Mouse (Mus musculus): Measurements from ENCODE around the gene Chst4. TPM values are rescaled to one million over a fixed set of nuclear protein-coding genes. Genes with fewer than 3 reads are reported as not detected.

Gene Chst4
- 3.9 and 4.4 TPM in 2 replicates for polyA plus RNA-seq (2015; fragmentation: Nextera tagmentation; extraction: Ambion mirVana)

- peak; percentile 90 for ATAC-seq
- H3K27ac ChIP-seq (ENCODE audit: low read length), result peak within 1 kb of the TSS; percentile 18; the same call in 1 of the 2 replicates
- no peaks in the 10 kb centered on the region for H3K4me1 ChIP-seq (ENCODE audit: control insufficient read depth, insufficient read depth, low read length)
- no peak within 1 kb of the TSS for H3K9ac ChIP-seq (ENCODE audit: low read depth, low read length)
- H3K27me3 ChIP-seq (replicated peaks; ENCODE audit: control insufficient read depth, insufficient read depth, low read length), result no peaks in the 10 kb centered on the region
- 0 out of 2 replicates have a peak within 1 kb of the TSS, but pooled peaks have one; percentile 6 for H3K4me2 ChIP-seq (ENCODE audit: low read depth, low read length)
- no peaks in the 10 kb centered on the region for H3K36me3 ChIP-seq (ENCODE audit: control insufficient read depth, insufficient read depth, low read length)
- no peaks in the 10 kb centered on the region; the same call in 1 of the 2 replicates for H3K9me3 ChIP-seq (ENCODE audit: control insufficient read depth, low read length)
- H3K4me3 ChIP-seq (ENCODE audit: low read length), result no peak within 1 kb of the TSS
- WGBS, result 57% methylated on average over 5 of the region's 5 CpGs
These were observed at the start of gene Chst4 for GRCm38 (mm10) chr8:110039659-110040058. TSS of gene Chst4 (minus strand) at chr8:110039740.

- H3K4me2 ChIP-seq (ENCODE audit: low read depth, low read length), result no peak overlapping the region
- H3K4me1 ChIP-seq (ENCODE audit: control insufficient read depth, insufficient read depth, low read length), result 0 out of 2 replicates have a peak, but pooled peaks cover 2% of the 10 kb centered on the region
- 0 out of 2 replicates have a peak, but pooled peaks cover 4% of the 10 kb centered on the region for H3K36me3 ChIP-seq (ENCODE audit: control insufficient read depth, insufficient read depth, low read length)
- H3K9ac ChIP-seq (ENCODE audit: low read depth, low read length), result no peak overlapping the region
- no peaks in the 10 kb centered on the region for H3K9me3 ChIP-seq (ENCODE audit: control insufficient read depth, low read length)
- no peak for ATAC-seq
- H3K27me3 ChIP-seq (replicated peaks; ENCODE audit: control insufficient read depth, insufficient read depth, low read length), result no peaks in the 10 kb centered on the region
- H3K27ac ChIP-seq (ENCODE audit: low read length), result no peak overlapping the region
- WGBS, result 75% methylated on average over 11 of the region's 11 CpGs
- H3K4me3 ChIP-seq (ENCODE audit: low read length), result no peak overlapping the region
These were observed 43.0 kb upstream of the Chst4 start for GRCm38 (mm10) chr8:110082416-110083105.

GRCm38 (mm10) chr8:110079282-110080221 is 40.0 kb upstream of the Chst4 start, which contains the start of gene Zfp612:
TSS of gene Zfp612 (plus strand) at chr8:110079746.
- Histone ChIP-seq H3K4me2 (ENCODE audit: low read depth, low read length) (peak within 1 kb of the TSS; percentile 73), H3K36me3 (ENCODE audit: control insufficient read depth, insufficient read depth, low read length) (no peaks in the 10 kb centered on the region), H3K4me3 (ENCODE audit: low read length) (peak within 1 kb of the TSS; percentile 59), H3K27me3 (replicated peaks; ENCODE audit: control insufficient read depth, insufficient read depth, low read length) (no peaks in the 10 kb centered on the region), H3K9me3 (ENCODE audit: control insufficient read depth, low read length) (no peaks in the 10 kb centered on the region), H3K27ac (ENCODE audit: low read length) (no peak within 1 kb of the TSS), H3K9ac (ENCODE audit: low read depth, low read length) (peak within 1 kb of the TSS; percentile 71), H3K4me1 (ENCODE audit: control insufficient read depth, insufficient read depth, low read length) (0 out of 2 replicates have a peak, but pooled peaks cover 2% of the 10 kb centered on the region)
- ATAC-seq, result peak; percentile 96
- 7% methylated on average over 54 of the region's 54 CpGs for WGBS

GRCm38 (mm10) chr8:110074496-110074895 is 35.0 kb upstream of the Chst4 start:
- WGBS, result 86% methylated on average over 8 of the region's 8 CpGs
- no peak for ATAC-seq
- no peak overlapping the region for H3K4me3 ChIP-seq (ENCODE audit: low read length)

GRCm38 (mm10) chr8:110071600-110071999 is 32.1 kb upstream of the Chst4 start:
- H3K9ac ChIP-seq (ENCODE audit: low read depth, low read length), result no peak overlapping the region
- no peak overlapping the region for H3K4me2 ChIP-seq (ENCODE audit: low read depth, low read length)
- no peaks in the 10 kb centered on the region for H3K27me3 ChIP-seq (replicated peaks; ENCODE audit: control insufficient read depth, insufficient read depth, low read length)
- H3K27ac ChIP-seq (ENCODE audit: low read length), result no peak overlapping the region
- WGBS, result 13% methylated on average over 9 of the region's 9 CpGs
- peak; percentile 63 for ATAC-seq
- no peaks in the 10 kb centered on the region for H3K9me3 ChIP-seq (ENCODE audit: control insufficient read depth, low read length)
- no peaks in the 10 kb centered on the region for H3K36me3 ChIP-seq (ENCODE audit: control insufficient read depth, insufficient read depth, low read length)
- H3K4me1 ChIP-seq (ENCODE audit: control insufficient read depth, insufficient read depth, low read length), result no peaks in the 10 kb centered on the region
- H3K4me3 ChIP-seq (ENCODE audit: low read length), result no peak overlapping the region

More at GRCm38 (mm10) chr8:110074496-110074895, 35.0 kb upstream of the Chst4 start:
- Histone ChIP-seq H3K27me3 (replicated peaks; ENCODE audit: control insufficient read depth, insufficient read depth, low read length) (no peaks in the 10 kb centered on the region), H3K4me1 (ENCODE audit: control insufficient read depth, insufficient read depth, low read length) (no peaks in the 10 kb centered on the region), H3K9ac (ENCODE audit: low read depth, low read length) (no peak overlapping the region), H3K9me3 (ENCODE audit: control insufficient read depth, low read length) (no peaks in the 10 kb centered on the region), H3K36me3 (ENCODE audit: control insufficient read depth, insufficient read depth, low read length) (no peaks in the 10 kb centered on the region), H3K4me2 (ENCODE audit: low read depth, low read length) (no peak overlapping the region), H3K27ac (ENCODE audit: low read length) (no peak overlapping the region)

GRCm38 (mm10) chr8:110069706-110070105 is 30.2 kb upstream of the Chst4 start:
- H3K4me1 ChIP-seq (ENCODE audit: control insufficient read depth, insufficient read depth, low read length), result no peaks in the 10 kb centered on the region
- H3K4me3 ChIP-seq (ENCODE audit: low read length), result no peak overlapping the region
- H3K4me2 ChIP-seq (ENCODE audit: low read depth, low read length), result no peak overlapping the region
- H3K27ac ChIP-seq (ENCODE audit: low read length), result no peak overlapping the region
- no peaks in the 10 kb centered on the region for H3K9me3 ChIP-seq (ENCODE audit: control insufficient read depth, low read length)
- H3K36me3 ChIP-seq (ENCODE audit: control insufficient read depth, insufficient read depth, low read length), result no peaks in the 10 kb centered on the region
- no peak overlapping the region for H3K9ac ChIP-seq (ENCODE audit: low read depth, low read length)
- no peak for ATAC-seq
- WGBS, result 81% methylated on average over 4 of the region's 4 CpGs
- no peaks in the 10 kb centered on the region for H3K27me3 ChIP-seq (replicated peaks; ENCODE audit: control insufficient read depth, insufficient read depth, low read length)

- ATAC-seq, result no peak
- H3K4me2 ChIP-seq (ENCODE audit: low read depth, low read length), result no peak overlapping the region
- no peaks in the 10 kb centered on the region for H3K4me1 ChIP-seq (ENCODE audit: control insufficient read depth, insufficient read depth, low read length)
- H3K27me3 ChIP-seq (replicated peaks; ENCODE audit: control insufficient read depth, insufficient read depth, low read length), result no peaks in the 10 kb centered on the region
- no peak overlapping the region for H3K4me3 ChIP-seq (ENCODE audit: low read length)
- H3K9me3 ChIP-seq (ENCODE audit: control insufficient read depth, low read length), result peaks cover 9% of the 10 kb centered on the region
- H3K9ac ChIP-seq (ENCODE audit: low read depth, low read length), result no peak overlapping the region
- WGBS, result 90% methylated on average over 4 of the region's 4 CpGs
- no peaks in the 10 kb centered on the region for H3K36me3 ChIP-seq (ENCODE audit: control insufficient read depth, insufficient read depth, low read length)
- no peak overlapping the region for H3K27ac ChIP-seq (ENCODE audit: low read length)
These were observed 26.1 kb upstream of the Chst4 start for GRCm38 (mm10) chr8:110065676-110066075.

- no peak for ATAC-seq
- 90% methylated on average over 18 of the region's 18 CpGs for WGBS
- peaks cover 9% of the 10 kb centered on the region for H3K9me3 ChIP-seq (ENCODE audit: control insufficient read depth, low read length)
These were observed 25.2 kb upstream of the Chst4 start for GRCm38 (mm10) chr8:110064606-110065365.

More at GRCm38 (mm10) chr8:110064606-110065365, 25.2 kb upstream of the Chst4 start:
- Histone ChIP-seq H3K4me3 (ENCODE audit: low read length) (no peak overlapping the region), H3K4me2 (ENCODE audit: low read depth, low read length) (no peak overlapping the region), H3K4me1 (ENCODE audit: control insufficient read depth, insufficient read depth, low read length) (no peaks in the 10 kb centered on the region), H3K36me3 (ENCODE audit: control insufficient read depth, insufficient read depth, low read length) (no peaks in the 10 kb centered on the region), H3K9ac (ENCODE audit: low read depth, low read length) (no peak overlapping the region), H3K27ac (ENCODE audit: low read length) (no peak overlapping the region), H3K27me3 (replicated peaks; ENCODE audit: control insufficient read depth, insufficient read depth, low read length) (no peaks in the 10 kb centered on the region)

Measured in intestine, embryonic 16.5 days (tissue).